Comparison of ENCODE assay signal across 23 mouse cellular contexts in genomic region chr16:30943919-30944318, GRCm38 (mm10).
"Had no signal": no experiment of that assay in that cellular context is flagged by ENCODE, and none has a peak within 500 bp of the region (broad histone marks: within the 10 kb centered on the region; RNA-seq: fewer than 3 reads in every experiment).

No protein-coding gene starts in this region.

- H3K9ac ChIP-seq: intestine, embryonic 15.5 days; limb, embryonic 12.5 days; limb, embryonic 15.5 days; liver, embryonic 14.5 days; lung, embryonic 15.5 days; midbrain, embryonic 13.5 days; neural tube, embryonic 13.5 days had no signal

- H3K27me3 ChIP-seq: intestine, embryonic 15.5 days; limb, embryonic 12.5 days; limb, embryonic 15.5 days; lung, embryonic 15.5 days; midbrain, embryonic 13.5 days; neural tube, embryonic 13.5 days had no signal

- H3K27ac ChIP-seq: intestine, embryonic 15.5 days; layer of hippocampus, adult 2 months; limb, embryonic 12.5 days; limb, embryonic 15.5 days; liver, embryonic 14.5 days; midbrain, embryonic 10.5 days; midbrain, embryonic 13.5 days; neural tube, embryonic 13.5 days had no signal

- H3K4me2 ChIP-seq: intestine, embryonic 15.5 days; limb, embryonic 12.5 days; limb, embryonic 15.5 days; lung, embryonic 15.5 days; midbrain, embryonic 13.5 days; neural tube, embryonic 13.5 days had no signal

- ATAC-seq: intestine, embryonic 15.5 days; midbrain, embryonic 13.5 days; midbrain, embryonic 16.5 days had no signal

- H3K36me3 ChIP-seq: intestine, embryonic 15.5 days; limb, embryonic 12.5 days; limb, embryonic 15.5 days; lung, embryonic 15.5 days; midbrain, embryonic 10.5 days; midbrain, embryonic 13.5 days; neural tube, embryonic 13.5 days had no signal

- H3K9me3 ChIP-seq: intestine, embryonic 15.5 days; limb, embryonic 12.5 days; limb, embryonic 15.5 days; lung, embryonic 15.5 days; midbrain, embryonic 10.5 days; midbrain, embryonic 13.5 days; neural tube, embryonic 13.5 days had no signal

- H3K4me1 ChIP-seq: intestine, embryonic 15.5 days; limb, embryonic 15.5 days had no signal

- DNase-seq: kidney, adult 11 months; kidney, adult 9 months; layer of hippocampus, adult 9-11 months; left cerebral cortex, postnatal 4 days; lung, adult 18-20 months; lung, postnatal 10 days; lung, postnatal 36 days; retina, postnatal 1 day; right cerebral cortex, postnatal 25 days; thymus, adult 2 months; thymus, postnatal 14 days; thymus, postnatal 4 days had no signal

- H3K4me3 ChIP-seq: intestine, embryonic 15.5 days; layer of hippocampus, adult 2 months; limb, embryonic 12.5 days; limb, embryonic 15.5 days; lung, embryonic 15.5 days; midbrain, embryonic 10.5 days; midbrain, embryonic 13.5 days; myocyte; neural tube, embryonic 13.5 days had no signal
